Mouse (Mus musculus) liver, embryonic 14.5 days (tissue): ENCODE results near the gene Trp73. TPM values are rescaled to one million over a fixed set of nuclear protein-coding genes. Genes with fewer than 3 reads are reported as not detected.
A peak's percentile ranks its signal among the peaks of the same experiment; 100 is the strongest.

Experiments
- ATAC-seq: fragments of 200-750 bp; cut with Nextera tagmentation; 2 replicates; pipeline ENCODE4 v1.8.0; 2017; ENCODE audit warnings: moderate number of reproducible peaks, mild to moderate bottlenecking, moderate library complexity; ENCODE audit not compliant: insufficient read depth
- DNase-seq, 3 experiments: peaks; one replicate each; pipeline ENCODE4 v3.0.0-alpha.2; 2012 to 2013; ENCODE audit warnings: low read depth in 3 of 3, low spot score in 3 of 3
- H3K27ac ChIP-seq: fragments of 300-500 bp; sonication (generic); 2 replicates; pipeline ENCODE4 v1.5.1; 2014; ENCODE audit warnings: moderate library complexity, mild to moderate bottlenecking, control low read depth, inconsistent platforms
- H3K27me3 ChIP-seq: fragments of 300-500 bp; sonication (generic); 2 replicates; pipeline ENCODE4 v1.6.1; 2014; ENCODE audit warnings: mild to moderate bottlenecking, low read length, moderate library complexity; ENCODE audit not compliant: control insufficient read depth, insufficient read depth
- H3K36me3 ChIP-seq: fragments of 300-500 bp; sonication (generic); replicated peaks from 2 replicates; pipeline ENCODE4 v1.6.1; 2014; ENCODE audit warnings: low read depth; ENCODE audit not compliant: control insufficient read depth, insufficient read depth
- H3K4me1 ChIP-seq, 2 experiments: fragments of 200-500 bp in 1 of 2; fragments of 300-500 bp in 1 of 2; sonication (generic) in 1 of 2; replicated peaks; 2 replicates each; pipeline ENCODE4 v1.6.1; 2012 to 2014; ENCODE audit warnings: antibody characterized with exemption in 1 of 2, inconsistent platforms in 1 of 2, low read length in 1 of 2; ENCODE audit not compliant: control insufficient read depth in 2 of 2, insufficient read depth in 2 of 2
- H3K4me2 ChIP-seq: fragments of 300-500 bp; sonication (generic); 2 replicates; pipeline ENCODE4 v1.6.1; 2014; ENCODE audit warnings: low read depth, mild to moderate bottlenecking, control low read depth, moderate library complexity
- H3K4me3 ChIP-seq, 2 experiments: fragments of 200-500 bp in 1 of 2; fragments of 300-500 bp in 1 of 2; sonication (generic) in 1 of 2; 2 replicates each; pipeline ENCODE4 v1.5.1; 2012 to 2014; ENCODE audit warnings: low read depth in 2 of 2, low read length in 2 of 2, mild to moderate bottlenecking in 2 of 2, control low read depth in 1 of 2, inconsistent platforms in 1 of 2, moderate library complexity in 1 of 2; ENCODE audit not compliant: insufficient read depth in 1 of 2
- H3K9ac ChIP-seq: fragments of 300-500 bp; sonication (generic); replicated peaks from 2 replicates; pipeline ENCODE4 v1.6.1; 2014; ENCODE audit warnings: mild to moderate bottlenecking, control low read depth, moderate library complexity
- H3K9me3 ChIP-seq: fragments of 300-500 bp; sonication (generic); 2 replicates; pipeline ENCODE4 v1.6.1; 2016; ENCODE audit warnings: low read length, mixed read lengths; ENCODE audit not compliant: control insufficient read depth
- CTCF ChIP-seq: IDR thresholded peaks from 2 replicates; pipeline ENCODE4 v1.5.1; 2016; ENCODE audit warnings: antibody characterized with exemption, low read depth, control low read depth
- EP300 ChIP-seq: IDR thresholded peaks from 2 replicates; pipeline ENCODE4 v1.6.1; 2016; ENCODE audit warnings: antibody characterized with exemption, low read depth
- WGBS: fragments of 180-500 bp; shearing (Covaris S2); extraction: QIAGEN DNeasy Blood & Tissue Kit; methylation state at CpG from one replicate; pipeline ENCODE4 v1.1.7; 2014; ENCODE audit not compliant: insufficient replicate concordance; 5-methylcytosine and 5-hydroxymethylcytosine counted together
- polyA plus RNA-seq, 2 experiments: library from polyadenylated mRNA; depleted of rRNA in 1 of 2; stranded (reverse) in 1 of 2; unstranded in 1 of 2; fragments of >200 nt; fragmentation: Nextera tagmentation in 1 of 2; extraction: Ambion mirVana in 1 of 2; gene quantifications; 2 replicates each; pipeline versions ENCODE4 v1.2.1 to v1.2.3; 2012 to 2014

Trp73 gene
- polyA plus RNA-seq, 2 experiments, result 0.01 to 0.06 TPM

DNA sequence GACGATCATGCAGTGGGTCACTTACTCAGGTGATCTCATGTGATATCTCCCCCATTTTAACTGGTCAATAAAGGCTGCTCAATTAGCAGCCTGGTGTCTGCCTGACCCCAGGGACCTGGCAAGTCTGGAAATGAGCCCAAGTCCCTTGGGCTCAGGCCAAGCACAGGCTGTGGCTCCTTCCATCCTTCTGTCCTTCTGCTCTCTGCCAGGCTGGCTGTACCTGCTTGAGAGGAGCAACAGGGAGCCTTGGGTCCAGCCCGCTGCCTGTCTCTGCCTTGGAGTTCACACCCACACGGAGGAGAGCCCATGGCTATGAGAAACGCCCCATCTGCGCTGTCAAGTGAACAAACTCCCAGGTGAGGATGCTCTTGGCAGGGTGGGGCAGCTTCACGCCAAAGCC is 43.9 kb downstream of the Trp73 start:
- Histone ChIP-seq H3K27me3 (no peaks in the 10 kb centered on the region; the same call in 1 of the 2 replicates), H3K4me2 (no peak overlapping the region), H3K36me3 (no peaks in the 10 kb centered on the region), H3K4me3 (no peak overlapping the region), H3K27ac (no peak overlapping the region), H3K9me3 (no peaks in the 10 kb centered on the region), H3K9ac (no peak overlapping the region), H3K4me1 (no peaks in the 10 kb centered on the region)
- ATAC-seq, result no peak
- DNase-seq, result no peak
- WGBS, result 18% methylated on average over 6 of the region's 6 CpGs
- TF ChIP-seq EP300, result no peak
- TF ChIP-seq CTCF, result no peak

DNA sequence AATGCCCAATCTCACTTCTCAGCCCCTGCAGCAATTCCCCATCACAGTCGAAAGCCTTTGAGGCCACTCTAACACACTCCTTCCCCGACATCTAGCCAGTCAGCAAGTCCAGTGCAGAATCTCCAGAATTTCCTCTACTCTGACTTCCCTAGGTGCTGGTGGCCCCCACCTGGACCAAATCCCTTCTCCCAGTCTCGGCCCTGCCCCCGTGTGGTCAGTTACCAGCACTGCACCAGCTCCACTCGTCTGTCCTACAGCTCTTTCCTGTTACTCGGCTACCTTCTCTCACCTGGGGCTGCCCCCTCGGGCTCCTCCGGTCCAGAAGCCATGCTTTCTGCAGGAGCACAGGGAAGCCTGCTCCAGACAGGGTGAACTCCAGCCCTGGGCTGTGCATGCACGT is 46.8 kb downstream of the Trp73 start:
- no peak overlapping the region for H3K9ac ChIP-seq
- no peak overlapping the region for H3K4me2 ChIP-seq
- no peaks in the 10 kb centered on the region for H3K9me3 ChIP-seq
- TF ChIP-seq EP300, result no peak
- peak; percentile 92 for TF ChIP-seq CTCF
- DNase-seq (no peak), ATAC-seq (no peak)
- no peaks in the 10 kb centered on the region for H3K27me3 ChIP-seq
- WGBS, result 12% methylated on average over 9 of the region's 9 CpGs
- H3K27ac ChIP-seq, result no peak overlapping the region
- H3K4me1 ChIP-seq, result no peaks in the 10 kb centered on the region
- no peak overlapping the region for H3K4me3 ChIP-seq
- H3K36me3 ChIP-seq, result no peaks in the 10 kb centered on the region

DNA sequence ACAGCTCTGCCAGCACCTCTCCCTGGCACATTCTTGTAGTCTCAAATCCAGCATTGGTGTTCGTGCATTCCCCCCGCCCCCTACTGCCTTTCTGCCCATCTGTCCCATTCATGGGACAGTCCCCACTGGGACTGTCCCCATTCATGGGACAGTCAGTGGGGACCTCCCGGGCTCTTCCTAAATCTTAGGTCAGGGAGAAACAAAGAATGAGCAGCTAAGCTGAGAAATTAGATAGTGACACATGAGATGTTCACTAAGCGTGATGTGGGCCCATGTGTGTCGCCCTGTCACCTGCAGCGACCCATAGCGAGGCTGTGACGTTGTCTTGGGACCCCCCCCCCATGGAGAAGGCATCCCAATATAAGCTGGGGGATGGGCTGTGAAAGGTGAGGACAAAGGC is 48.7 kb downstream of the Trp73 start:
- H3K9me3 ChIP-seq, result no peaks in the 10 kb centered on the region
- H3K9ac ChIP-seq, result no peak overlapping the region
- H3K4me1 ChIP-seq, result no peaks in the 10 kb centered on the region
- DNase-seq (no peak), ATAC-seq (no peak)
- no peaks in the 10 kb centered on the region for H3K27me3 ChIP-seq
- H3K4me2 ChIP-seq, result no peak overlapping the region
- H3K36me3 ChIP-seq, result no peaks in the 10 kb centered on the region
- WGBS, result 65% methylated on average over 8 of the region's 8 CpGs
- H3K4me3 ChIP-seq, result no peak overlapping the region
- TF ChIP-seq CTCF (no peak), EP300 (no peak)
- no peak overlapping the region for H3K27ac ChIP-seq

DNA sequence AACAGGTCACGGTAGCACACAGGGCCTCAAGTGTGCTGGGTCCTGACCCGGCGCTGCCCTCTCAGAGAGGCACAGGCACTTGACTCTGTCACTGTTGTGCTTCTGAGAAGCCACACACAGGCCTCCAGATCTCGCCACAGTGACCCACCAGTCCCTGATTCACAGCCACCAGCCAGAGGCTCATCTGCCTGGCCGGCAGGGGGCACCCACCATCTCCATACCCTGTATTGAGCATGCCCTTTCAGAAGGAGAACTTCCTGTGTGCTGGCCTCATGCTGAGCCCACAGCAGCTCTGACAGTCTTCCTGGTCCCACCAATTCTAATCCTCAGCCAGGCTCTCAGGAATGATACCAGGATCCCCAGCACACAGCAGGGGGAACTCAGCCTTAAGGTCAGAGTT is 50.8 kb downstream of the Trp73 start:
- no peak overlapping the region for H3K4me2 ChIP-seq
- H3K27ac ChIP-seq, result no peak overlapping the region
- H3K4me1 ChIP-seq, result no peaks in the 10 kb centered on the region
- no peaks in the 10 kb centered on the region for H3K36me3 ChIP-seq
- TF ChIP-seq EP300 (no peak), CTCF (peak; percentile 73)
- H3K4me3 ChIP-seq, result no peak overlapping the region
- H3K9ac ChIP-seq, result no peak overlapping the region
- H3K27me3 ChIP-seq, result no peaks in the 10 kb centered on the region
- no peak for ATAC-seq
- 48% methylated on average over 5 of the region's 5 CpGs for WGBS
- DNase-seq, result no peak
- no peaks in the 10 kb centered on the region for H3K9me3 ChIP-seq

DNA sequence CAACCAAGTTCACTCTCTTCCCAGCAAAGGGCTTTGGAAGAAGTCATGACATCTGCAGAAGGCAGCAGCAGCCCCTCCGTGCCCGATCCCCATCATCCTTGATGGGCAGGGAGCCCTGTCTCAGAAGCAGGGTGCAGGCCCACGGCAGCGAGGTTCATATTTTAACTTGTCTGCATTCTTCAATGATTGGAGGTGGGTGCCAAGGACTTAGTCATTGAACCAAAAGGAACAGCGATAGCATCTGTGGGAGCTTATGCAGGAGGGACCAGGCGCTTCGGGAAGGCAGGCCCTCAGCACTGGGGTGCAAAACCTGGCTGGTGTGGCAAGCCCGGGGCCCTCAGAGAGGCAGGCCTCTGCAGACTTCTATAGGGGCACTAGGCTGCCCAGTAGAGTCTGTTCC is 53.6 kb downstream of the Trp73 start:
- no peak for ATAC-seq
- no peaks in the 10 kb centered on the region for H3K36me3 ChIP-seq
- 62% methylated on average over 8 of the region's 8 CpGs for WGBS

More for the DNA sequence above, 53.6 kb downstream of the Trp73 start:
- no peaks in the 10 kb centered on the region for H3K9me3 ChIP-seq
- no peak for DNase-seq
- no peak for TF ChIP-seq EP300
- TF ChIP-seq CTCF, result no peak
- no peaks in the 10 kb centered on the region for H3K4me1 ChIP-seq
- no peak overlapping the region for H3K4me3 ChIP-seq
- no peak overlapping the region for H3K27ac ChIP-seq
- no peaks in the 10 kb centered on the region; the same call in none of the 2 replicates for H3K27me3 ChIP-seq
- H3K9ac ChIP-seq, result no peak overlapping the region
- no peak overlapping the region for H3K4me2 ChIP-seq
